Comparison of ENCODE assay signal across 9 mouse cellular contexts in the genomic region with DNA sequence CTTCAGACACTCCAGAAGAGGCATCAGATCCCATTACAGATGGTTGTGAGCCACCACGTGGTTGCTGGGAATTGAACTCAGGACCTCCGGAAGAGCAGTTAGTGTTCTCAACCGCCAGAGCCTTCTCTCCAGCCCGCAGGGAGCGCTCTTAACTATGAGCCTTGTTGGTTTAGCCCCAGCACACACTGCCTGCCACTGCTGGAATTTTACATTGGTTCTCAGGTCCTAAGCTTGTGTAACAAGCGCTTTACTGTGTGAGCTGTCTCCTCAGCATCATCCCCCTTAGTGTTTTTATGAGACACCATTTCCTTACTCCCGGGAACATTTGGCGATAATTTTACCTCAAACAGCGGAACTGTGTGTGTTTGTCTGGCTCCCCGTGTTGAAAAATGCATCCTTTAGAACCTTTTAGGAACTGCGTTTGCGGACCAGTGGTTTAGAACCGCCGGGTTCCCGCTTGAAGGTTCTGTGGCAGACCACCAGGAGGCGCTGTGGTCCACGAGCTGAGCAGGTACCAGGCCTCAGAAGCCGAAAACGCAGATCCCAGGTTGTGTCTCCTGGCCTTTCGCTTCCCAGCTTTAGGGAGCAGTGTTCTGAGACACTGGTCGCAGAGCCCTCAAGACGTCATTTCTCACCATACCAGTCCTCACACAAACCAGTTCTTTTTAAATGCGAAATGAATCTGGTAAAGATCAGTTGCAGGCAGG. TPM values are rescaled to one million over a fixed set of nuclear protein-coding genes. Genes with fewer than 3 reads are reported as not detected.
DNase-seq lines count a peak whose midpoint lies in the region; ATAC-seq and TF ChIP-seq lines count a peak whose summit lies in the region.
"Had no signal": no experiment of that assay in that cellular context is flagged by ENCODE, and none has a peak within 500 bp of the region (broad histone marks: within the 10 kb centered on the region; RNA-seq: fewer than 3 reads in every experiment).

No protein-coding gene starts in this region.

- H3K27me3 ChIP-seq in forebrain, embryonic 15.5 days, result peaks cover 7% of the 10 kb centered on the region; the same call in 1 of the 2 replicates
- H3K27me3 ChIP-seq in hindbrain, postnatal 0 days (ENCODE audit: insufficient read depth, low read length), result no peaks in the 10 kb centered on the region
- H3K27me3 ChIP-seq in splenic B cell, adult 2 months (ENCODE audit: control insufficient read depth, insufficient read depth, low read length, poor library complexity, severe bottlenecking), result no peaks in the 10 kb centered on the region

- H3K4me2 ChIP-seq in forebrain, embryonic 15.5 days (replicated peaks), result no peak overlapping the region
- no peak overlapping the region for H3K4me2 ChIP-seq in hindbrain, postnatal 0 days (ENCODE audit: low read depth, low read length)

- H3K27ac ChIP-seq in forebrain, embryonic 15.5 days (replicated peaks), result no peak overlapping the region
- no peak overlapping the region for H3K27ac ChIP-seq in hindbrain, postnatal 0 days

- peak; percentile 53 for DNase-seq in heart, adult 8-10 months (ENCODE audit: low spot score)
- no peak for DNase-seq in heart, adult 11 months
- peak; percentile 11 for DNase-seq in c-Kit-positive CD71-positive TER-119-negative erythroid progenitor cells, embryonic 14.5 days (ENCODE audit: low read depth)
- peak; percentile 89 for DNase-seq in hindbrain, postnatal 0 days (ENCODE audit: low spot score)
- DNase-seq in left cerebral cortex, postnatal 4 days, result peak; percentile 86
- peak; percentile 42 to 60 for DNase-seq in natural killer cell, adult 2 months (ENCODE audit: low spot score in 2 of 2)
- peak; percentile 72 for DNase-seq in splenic B cell, adult 2 months (ENCODE audit: low read depth, low spot score)

- H3K9me3 ChIP-seq in forebrain, embryonic 15.5 days, result no peaks in the 10 kb centered on the region
- no peaks in the 10 kb centered on the region for H3K9me3 ChIP-seq in hindbrain, postnatal 0 days (ENCODE audit: low read length)

- H3K4me3 ChIP-seq in forebrain, embryonic 15.5 days, result no peak overlapping the region
- no peak overlapping the region for H3K4me3 ChIP-seq in hindbrain, postnatal 0 days (ENCODE audit: low read length)
- H3K4me3 ChIP-seq: myocyte had no signal

- 14% methylated on average over 23 of the region's 23 CpGs for WGBS in forebrain, embryonic 15.5 days
- 13% methylated on average over 23 of the region's 23 CpGs for WGBS in hindbrain, postnatal 0 days

- intact Hi-C loops in left cerebral cortex, postnatal 4 days (cut with DNase I), result loop anchor here (5.0 kb wide), 3 partner anchors 149 to 209 kb away; no protein-coding TSS in a partner anchor

- no peaks in the 10 kb centered on the region for H3K4me1 ChIP-seq in forebrain, embryonic 15.5 days
- H3K4me1 ChIP-seq in hindbrain, postnatal 0 days (ENCODE audit: insufficient read depth, low read length), result no peaks in the 10 kb centered on the region

- H3K9ac ChIP-seq in forebrain, embryonic 15.5 days (replicated peaks), result no peak overlapping the region
- no peak overlapping the region for H3K9ac ChIP-seq in hindbrain, postnatal 0 days (replicated peaks; ENCODE audit: low read length)

- peak; percentile 98 for TF ChIP-seq CTCF in hindbrain, postnatal 0 days (IDR thresholded peaks at IDR 0.05; ENCODE audit: low read depth)

- ATAC-seq in forebrain, embryonic 15.5 days (replicated peaks), result peak; percentile 63; the same call in 1 of the 2 replicates
- peak; percentile 77 for ATAC-seq in hindbrain, postnatal 0 days

- H3K36me3 ChIP-seq in forebrain, embryonic 15.5 days, result no peaks in the 10 kb centered on the region
- no peaks in the 10 kb centered on the region for H3K36me3 ChIP-seq in hindbrain, postnatal 0 days (ENCODE audit: insufficient read depth, low read length)
- no peaks in the 10 kb centered on the region for H3K36me3 ChIP-seq in splenic B cell, adult 2 months (ENCODE audit: control insufficient read depth, insufficient read depth, low read length, poor library complexity, severe bottlenecking)

RNA-seq across cellular contexts. Expression of a gene that starts 24.7 kb away (rescaled TPM):
- 1 to 10 TPM; 1.3 to 3.6 (median 2.8) TPM for total RNA-seq in heart, adult 8-10 months (2022)
- polyA plus RNA-seq in forebrain, embryonic 15.5 days (2015; fragmentation: Nextera tagmentation; extraction: Ambion mirVana), result 12.9 and 13.0 TPM in 2 replicates
- total RNA-seq in hindbrain, postnatal 0 days (2014; rRNA removed), result 59.5 and 70.5 TPM in 2 replicates
- 16.5 and 17.4 TPM in 2 replicates for polyA plus RNA-seq in hindbrain, postnatal 0 days (2015; fragmentation: Nextera tagmentation; extraction: Ambion mirVana)
- 100 to 1,000 TPM; 151 to 183 TPM for total RNA-seq in left cerebral cortex, postnatal 4 days (2021)

Comparison
In these comparisons a context has a peak if more than half of its experiments do, and no peak if none do; other contexts are left out.
1. RNA of a gene that starts 24.7 kb away (total RNA-seq): 151 to 183 TPM in left cerebral cortex, postnatal 4 days and 59.5 to 70.5 TPM in hindbrain, postnatal 0 days; 1.3 to 3.6 TPM in heart, adult 8-10 months; every median in the first group is over 10 times any median in the second.